Mouse (Mus musculus) brain, embryonic 14.5 days (tissue): ENCODE measurements at regions not wholly inside any gene's neighbourhood (a gene's known extent, or its start where the extent isn't known, plus 50 kb on each side); places are given as distances from the start of the nearest gene placed in this dataset.
"Not testable (repeated sequence)": the region's sequence is repeated elsewhere in the genome, so short reads cannot be mapped to it uniquely, and the experiment has no call there.

ENCODE experiments used
- DNase-seq: peaks from one replicate; pipeline ENCODE4 v3.0.0-alpha.2; 2011; ENCODE audit warnings: low read depth
- CTCF ChIP-seq: fragments of 200-500 bp; IDR thresholded peaks from 2 replicates; pipeline ENCODE4 v1.5.1; 2012; ENCODE audit warnings: inconsistent platforms, mild to moderate bottlenecking, moderate library complexity, borderline replicate concordance; ENCODE audit not compliant: insufficient read depth, insufficient read length; ENCODE audit errors: extremely low read depth
- POLR2A ChIP-seq: fragments of 200-500 bp; IDR thresholded peaks from 2 replicates; pipeline ENCODE4 v1.6.1; 2012; ENCODE audit warnings: mild to moderate bottlenecking, inconsistent platforms, borderline replicate concordance; ENCODE audit not compliant: poor library complexity, insufficient read depth, insufficient read length, severe bottlenecking; ENCODE audit errors: extremely low read depth

DNA sequence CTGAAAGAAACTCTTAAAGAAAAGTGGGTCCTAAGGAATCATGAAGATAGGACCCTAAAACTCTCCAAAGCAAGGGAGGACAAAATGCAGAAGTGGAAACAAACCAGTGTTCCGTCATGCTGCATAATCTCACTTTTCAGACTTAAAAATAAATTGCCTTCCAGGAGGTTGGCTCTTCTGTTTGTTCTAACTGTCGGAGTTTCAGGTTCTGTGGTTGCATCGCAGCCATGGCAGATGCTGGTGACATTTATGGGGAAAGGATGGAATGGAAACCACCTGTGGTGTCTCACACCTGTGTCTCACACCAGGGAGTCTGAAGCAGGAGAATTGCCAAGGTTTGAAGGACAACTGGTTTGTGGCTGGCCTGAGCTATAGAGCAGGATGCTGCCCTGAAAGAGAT, 50.9 kb upstream of the Hivep1 start:
- no peak for DNase-seq
- TF ChIP-seq POLR2A (no peak), CTCF (no peak)

DNA sequence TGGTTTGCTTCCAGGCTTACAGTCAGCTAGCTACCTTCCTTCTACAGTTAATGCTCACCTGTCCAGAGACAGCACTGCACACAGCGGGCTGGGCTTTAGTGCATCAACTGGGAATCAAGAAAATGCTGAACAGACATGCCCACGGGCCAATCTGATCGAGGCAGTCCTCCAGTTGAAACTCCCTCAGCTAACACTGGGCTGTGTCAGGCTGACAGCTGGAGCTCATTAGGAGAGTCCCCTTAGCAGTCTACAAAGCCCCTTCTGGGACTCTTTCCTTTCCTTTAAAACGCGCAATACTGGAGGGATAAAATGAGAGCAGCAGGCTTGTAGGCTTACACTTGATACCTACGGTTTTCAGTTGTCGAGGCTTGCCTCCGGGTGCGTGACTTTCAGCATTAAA, 53.9 kb upstream of the Hivep1 start:
- TF ChIP-seq POLR2A = no peak
- TF ChIP-seq CTCF = no peak
- peak; percentile 75 for DNase-seq

DNA sequence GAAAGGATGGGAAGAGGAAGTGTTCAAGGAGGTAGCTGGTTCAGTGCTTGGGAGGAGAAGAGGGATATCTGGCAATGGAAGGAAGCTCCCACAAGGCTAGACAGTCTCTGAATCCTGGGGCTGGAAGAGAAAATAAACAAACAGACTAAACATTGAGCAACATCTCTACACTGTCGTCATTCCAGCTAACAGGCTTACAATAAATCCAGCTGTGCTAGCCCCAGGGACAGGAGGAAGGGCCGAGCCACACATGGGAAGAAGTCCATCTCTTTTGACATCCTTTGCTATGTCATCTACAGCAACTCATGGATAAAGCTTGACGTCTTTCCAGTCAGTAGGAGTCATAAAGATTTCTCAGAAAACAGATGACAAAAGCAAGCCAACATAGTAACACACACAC, 57.7 kb upstream of the Hivep1 start:
- no peak for DNase-seq
- TF ChIP-seq CTCF = no peak
- no peak for TF ChIP-seq POLR2A

DNA sequence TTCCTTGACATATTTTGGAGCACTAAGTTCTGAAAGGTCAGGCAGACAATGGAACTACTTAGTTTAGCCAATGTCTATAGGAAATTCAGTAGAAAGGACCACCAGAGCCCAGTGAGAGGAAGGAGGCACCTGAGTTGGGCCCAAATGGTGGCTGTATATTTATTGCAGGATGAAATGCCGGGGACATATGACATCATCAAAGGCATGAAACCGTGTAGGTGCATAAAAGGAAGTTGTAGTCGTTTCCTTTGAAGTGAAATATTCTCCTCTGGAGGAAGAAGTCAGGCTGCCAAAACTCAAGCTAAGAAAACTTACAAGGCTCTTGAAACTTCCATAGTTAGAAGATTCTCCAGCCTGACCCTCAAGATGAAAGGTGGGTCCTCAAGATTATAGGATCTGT, 75.9 kb upstream of the Hivep1 start:
- no peak for DNase-seq
- TF ChIP-seq CTCF (no peak), POLR2A (no peak)

DNA sequence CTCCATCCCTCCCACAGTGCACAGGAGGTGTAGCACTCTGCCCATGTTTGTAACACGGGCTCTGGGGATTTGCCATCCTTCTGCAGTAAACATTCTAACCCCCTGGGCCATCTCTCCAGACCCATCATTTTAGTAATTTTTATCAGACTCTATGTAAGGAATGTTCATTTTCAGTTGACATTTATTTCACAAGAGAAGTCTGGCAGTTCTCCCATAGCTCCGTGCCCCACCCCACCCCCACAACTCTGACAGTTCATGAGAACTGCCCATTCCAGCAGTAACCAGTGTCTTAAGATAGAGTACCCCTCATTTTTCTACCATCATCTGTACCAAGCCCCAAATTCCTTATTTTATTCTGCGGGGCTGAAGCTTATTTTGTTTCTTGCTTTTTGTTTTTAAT, 88.9 kb upstream of the Hivep1 start:
- no peak for DNase-seq
- TF ChIP-seq CTCF = no peak
- no peak for TF ChIP-seq POLR2A

DNA sequence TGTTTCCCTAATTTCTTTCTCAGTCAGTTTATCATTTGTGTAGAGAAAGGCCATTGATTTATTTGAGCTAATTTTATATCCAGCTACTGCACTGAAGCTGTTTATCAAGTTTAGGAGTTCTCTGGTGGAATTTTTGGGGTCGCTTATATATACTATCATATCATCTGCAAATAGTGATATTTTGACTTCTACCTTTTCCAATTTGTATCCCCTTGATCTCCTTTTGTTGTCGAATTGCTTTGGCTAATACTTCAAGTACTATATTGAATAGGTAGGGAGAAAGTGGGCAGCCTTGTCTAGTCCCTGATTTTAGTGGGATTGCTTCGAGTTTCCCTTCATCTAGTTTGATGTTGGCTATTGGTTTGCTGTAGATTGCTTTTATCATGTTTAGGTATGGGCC, 90.9 kb upstream of the Hivep1 start:
- DNase-seq = not testable (repeated sequence)

DNA sequence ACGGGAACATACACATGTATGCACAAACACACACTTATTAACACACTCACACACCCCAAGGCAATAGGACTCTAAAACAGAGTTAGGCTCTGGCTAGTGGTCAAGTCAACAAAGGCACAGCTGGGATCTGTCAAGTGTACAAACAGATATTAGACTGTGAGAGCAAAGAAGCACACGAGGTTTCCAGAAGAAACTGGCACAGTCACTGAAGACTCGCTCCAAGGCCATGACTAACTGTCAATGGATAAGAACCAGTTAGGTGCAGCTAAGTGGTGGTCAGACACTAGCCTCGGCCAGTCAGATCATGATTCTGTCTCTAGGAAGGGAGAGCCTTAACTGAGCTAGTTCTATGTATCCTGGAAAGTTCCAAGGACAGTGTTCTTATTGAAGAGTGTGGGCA, 93.9 kb upstream of the Hivep1 start:
- TF ChIP-seq CTCF = no peak
- TF ChIP-seq POLR2A = no peak
- DNase-seq = no peak

DNA sequence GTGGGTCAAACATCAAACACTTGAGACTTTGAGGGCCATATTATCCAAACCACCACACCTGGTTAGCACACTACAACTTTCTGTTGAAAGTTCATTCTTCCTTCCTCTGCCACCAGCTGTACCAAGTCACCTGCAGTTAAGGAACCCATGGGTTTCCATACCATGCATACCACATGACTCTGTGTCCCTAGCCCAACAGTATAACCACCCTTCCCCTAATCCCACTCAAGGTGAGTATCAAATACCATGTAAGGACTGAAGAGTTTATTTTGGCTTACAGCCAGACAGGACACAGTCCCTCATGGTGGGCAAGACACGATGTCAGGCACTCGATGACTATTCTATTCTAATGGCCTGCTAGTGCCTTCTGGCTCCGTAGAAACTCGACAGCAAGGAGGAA, 95.9 kb upstream of the Hivep1 start:
- no peak for TF ChIP-seq CTCF
- no peak for TF ChIP-seq POLR2A
- DNase-seq = no peak

DNA sequence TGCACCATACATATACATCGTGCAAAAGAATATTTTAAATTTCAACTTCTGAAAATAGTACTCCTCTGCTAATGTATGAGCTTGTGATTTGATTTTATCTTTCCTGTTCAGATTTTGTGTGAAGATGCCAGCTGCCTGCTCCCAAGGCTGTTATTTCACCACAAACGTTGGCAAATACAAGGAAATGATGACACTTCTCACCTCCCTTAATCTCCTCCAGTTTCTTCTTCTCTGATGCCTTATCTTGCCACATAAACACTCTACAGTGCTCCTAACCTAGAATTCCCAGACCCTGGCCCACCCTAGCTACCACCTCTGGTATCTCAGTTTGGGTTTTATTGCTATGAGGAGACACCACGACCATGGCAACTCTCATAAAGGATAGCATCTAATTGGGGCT, 96.6 kb upstream of the Hivep1 start:
- TF ChIP-seq CTCF (no peak), POLR2A (no peak)
- no peak for DNase-seq

DNA sequence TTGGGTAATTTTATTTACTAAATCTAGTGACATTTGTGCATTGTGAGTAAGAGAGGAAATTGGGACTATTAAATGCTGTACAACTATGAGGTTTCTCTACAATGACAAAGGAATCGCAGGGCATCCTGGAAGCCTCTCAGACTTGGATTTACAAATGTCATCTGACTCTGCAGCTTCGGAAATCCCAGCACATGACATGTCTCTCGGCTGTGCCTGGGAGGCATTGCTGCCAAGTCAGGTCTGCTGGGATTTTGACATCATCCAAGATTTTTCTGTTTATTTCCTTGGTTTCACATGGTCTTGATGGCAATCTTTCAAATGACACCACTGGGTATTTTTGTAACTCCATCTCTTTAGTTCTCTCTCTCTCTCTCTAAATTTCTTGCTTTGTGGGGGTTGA, 99.4 kb upstream of the Hivep1 start:
- TF ChIP-seq POLR2A = no peak
- no peak for TF ChIP-seq CTCF
- peak; percentile 41 for DNase-seq

DNA sequence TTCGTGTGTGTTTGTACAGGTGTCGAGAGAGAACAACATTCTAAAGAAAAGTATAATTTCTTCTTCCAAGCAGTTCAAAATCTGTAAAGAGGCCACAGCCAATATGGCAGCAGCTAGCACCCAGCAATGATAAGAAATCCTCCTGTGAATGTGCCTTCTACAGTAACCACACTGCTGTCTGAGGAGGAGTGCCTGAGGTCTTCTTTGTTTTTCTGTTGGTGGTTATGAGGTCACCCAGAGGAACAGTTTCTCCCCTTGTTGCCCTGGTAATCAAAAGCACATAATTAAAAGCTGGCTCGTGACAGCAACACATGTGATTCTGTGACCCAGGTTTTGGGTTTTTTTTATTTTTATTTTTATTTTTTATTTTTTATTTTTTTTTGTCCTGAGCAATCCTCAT, 100.8 kb upstream of the Adtrp start:
- TF ChIP-seq CTCF = no peak
- no peak for TF ChIP-seq POLR2A
- DNase-seq = no peak

DNA sequence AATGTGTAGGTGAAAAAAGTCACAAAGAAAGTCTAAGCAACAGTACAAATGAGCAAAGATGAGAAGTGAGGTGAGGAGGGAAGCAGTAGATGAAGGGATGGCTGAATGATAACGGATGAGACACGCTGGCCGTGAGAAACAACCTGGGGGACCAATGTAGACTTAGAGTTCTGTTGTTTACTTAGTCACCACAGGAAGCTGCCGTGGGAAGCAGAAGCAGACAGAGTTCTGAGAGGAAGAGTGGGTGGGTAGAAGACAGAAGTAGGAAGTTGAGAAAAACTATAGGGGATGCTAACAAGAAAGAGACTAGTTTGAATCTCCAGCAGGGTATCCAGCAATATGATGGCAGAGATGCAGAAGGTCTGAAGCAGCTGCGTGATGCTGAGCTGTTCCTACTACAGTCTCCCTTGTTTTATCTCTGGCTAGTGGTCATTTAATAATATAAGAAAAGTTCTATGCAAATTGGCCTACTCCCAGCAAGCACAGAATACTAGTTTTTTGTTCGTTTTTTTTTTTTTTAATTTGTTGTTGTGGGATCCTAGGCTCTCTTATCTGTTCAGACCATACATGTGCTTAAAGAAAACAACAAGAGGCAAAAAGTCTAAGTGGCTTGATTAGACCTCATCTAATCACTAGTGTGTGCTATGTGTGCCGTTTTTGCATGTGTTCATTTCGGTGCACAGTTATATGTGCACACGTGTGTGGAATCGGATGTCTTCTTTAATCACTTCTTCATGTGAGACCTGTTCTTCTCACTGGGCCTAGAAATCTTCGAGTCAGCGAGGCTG, 85.0 kb upstream of the Adtrp start:
- TF ChIP-seq CTCF (no peak), POLR2A (no peak)
- no peak for DNase-seq
